Mouse (Mus musculus) kidney, adult 2 months (tissue): ENCODE measurements at regions not wholly inside any gene's neighbourhood (a gene's known extent, or its start where the extent isn't known, plus 50 kb on each side); places are given as distances from the start of the nearest gene placed in this dataset.

ENCODE experiments used
- DNase-seq: peaks from one replicate; pipeline ENCODE4 v3.0.0; 2021
- H3K27ac ChIP-seq: fragments of 200-500 bp; 2 replicates; pipeline ENCODE4 v1.5.1; 2012; ENCODE audit warnings: low read depth, low read length, control low read depth, inconsistent platforms; ENCODE audit not compliant: insufficient read depth
- H3K27me3 ChIP-seq: fragments of 200-500 bp; replicated peaks from 2 replicates; pipeline ENCODE4 v1.6.1; 2012; ENCODE audit warnings: mild to moderate bottlenecking, moderate library complexity, low read length, inconsistent platforms; ENCODE audit not compliant: control insufficient read depth, insufficient read depth
- H3K36me3 ChIP-seq: fragments of 200-500 bp; 2 replicates; pipeline ENCODE4 v1.6.1; 2012; ENCODE audit warnings: mild to moderate bottlenecking, moderate library complexity, low read length, inconsistent platforms; ENCODE audit not compliant: control insufficient read depth, insufficient read depth
- H3K4me1 ChIP-seq: fragments of 200-500 bp; 2 replicates; pipeline ENCODE4 v1.6.1; 2011; ENCODE audit warnings: low read length; ENCODE audit not compliant: control insufficient read depth, insufficient read depth
- H3K4me3 ChIP-seq: fragments of 200-500 bp; 2 replicates; pipeline ENCODE4 v1.5.1; 2011; ENCODE audit warnings: mild to moderate bottlenecking, low read depth, low read length, control low read depth; ENCODE audit not compliant: insufficient read depth
- CTCF ChIP-seq: fragments of 200-500 bp; conservative IDR thresholded peaks from 2 replicates; pipeline ENCODE4 v1.5.1; 2011; ENCODE audit warnings: low read depth, mild to moderate bottlenecking, control low read depth, low read length, moderate library complexity, mixed read lengths; ENCODE audit not compliant: insufficient read depth, insufficient read length
- POLR2A ChIP-seq: fragments of 200-500 bp; IDR thresholded peaks from one replicate; pipeline ENCODE4 v1.6.1; 2011; ENCODE audit warnings: low read depth, low read length, control low read depth
- WGBS: fragments of 180-500 bp; shearing (Covaris S2); methylation state at CpG from one replicate; pipeline ENCODE4 v1.1.7; 2018; 5-methylcytosine and 5-hydroxymethylcytosine counted together

GRCm38 (mm10) chr14:24872931-24873330 is 386.0 kb downstream of the Rps24 start:
- no peak for DNase-seq
- no peak overlapping the region for H3K4me3 ChIP-seq
- WGBS = 65% methylated on average over 3 of the region's 3 CpGs
- no peaks in the 10 kb centered on the region for H3K4me1 ChIP-seq
- H3K36me3 ChIP-seq = no peaks in the 10 kb centered on the region
- no peaks in the 10 kb centered on the region for H3K27me3 ChIP-seq
- no peak overlapping the region for H3K27ac ChIP-seq
- no peak for TF ChIP-seq CTCF
- TF ChIP-seq POLR2A = no peak

GRCm38 (mm10) chr14:24873406-24873805 is 386.5 kb downstream of the Rps24 start:
- Histone ChIP-seq H3K4me3 (no peak overlapping the region), H3K4me1 (no peaks in the 10 kb centered on the region), H3K36me3 (no peaks in the 10 kb centered on the region), H3K27me3 (no peaks in the 10 kb centered on the region), H3K27ac (no peak overlapping the region)
- no peak for DNase-seq
- 96% methylated on average over 3 of the region's 3 CpGs for WGBS
- TF ChIP-seq CTCF = no peak
- TF ChIP-seq POLR2A = no peak

GRCm38 (mm10) chr14:24874426-24875155 is 387.7 kb downstream of the Rps24 start:
- 89% methylated on average over 12 of the region's 12 CpGs for WGBS
- Histone ChIP-seq H3K4me3 (no peak overlapping the region), H3K36me3 (no peaks in the 10 kb centered on the region), H3K27me3 (no peaks in the 10 kb centered on the region), H3K27ac (no peak overlapping the region), H3K4me1 (no peaks in the 10 kb centered on the region)
- DNase-seq = no peak
- TF ChIP-seq CTCF = no peak
- no peak for TF ChIP-seq POLR2A

- no peaks in the 10 kb centered on the region for H3K36me3 ChIP-seq
- H3K4me1 ChIP-seq = no peaks in the 10 kb centered on the region
- no peak overlapping the region for H3K4me3 ChIP-seq
- no peak overlapping the region for H3K27ac ChIP-seq
- no peak for TF ChIP-seq CTCF
- TF ChIP-seq POLR2A = no peak
- 88% methylated on average over 8 of the region's 8 CpGs for WGBS
- no peaks in the 10 kb centered on the region for H3K27me3 ChIP-seq
- no peak for DNase-seq
Measured at GRCm38 (mm10) chr14:24875156-24875545, 388.2 kb downstream of the Rps24 start.

GRCm38 (mm10) chr14:24875934-24876333 is 389.0 kb downstream of the Rps24 start:
- H3K4me3 ChIP-seq = no peak overlapping the region

GRCm38 (mm10) chr14:24876508-24876907 is 389.6 kb downstream of the Rps24 start:
- TF ChIP-seq POLR2A = no peak
- TF ChIP-seq CTCF = no peak
- Histone ChIP-seq H3K27ac (no peak overlapping the region), H3K36me3 (no peaks in the 10 kb centered on the region), H3K4me3 (no peak overlapping the region), H3K4me1 (no peaks in the 10 kb centered on the region), H3K27me3 (no peaks in the 10 kb centered on the region)
- no peak for DNase-seq
- 91% methylated on average over 5 of the region's 5 CpGs for WGBS

More at GRCm38 (mm10) chr14:24875934-24876333, 389.0 kb downstream of the Rps24 start:
- 78% methylated on average over 6 of the region's 6 CpGs for WGBS
- Histone ChIP-seq H3K36me3 (no peaks in the 10 kb centered on the region), H3K27ac (no peak overlapping the region), H3K27me3 (no peaks in the 10 kb centered on the region), H3K4me1 (no peaks in the 10 kb centered on the region)
- no peak for DNase-seq
- TF ChIP-seq POLR2A (no peak), CTCF (no peak)

GRCm38 (mm10) chr14:24877853-24878252 is 390.9 kb downstream of the Rps24 start:
- no peak for TF ChIP-seq CTCF
- TF ChIP-seq POLR2A = no peak
- Histone ChIP-seq H3K4me1 (no peaks in the 10 kb centered on the region), H3K4me3 (no peak overlapping the region), H3K27me3 (no peaks in the 10 kb centered on the region), H3K27ac (no peak overlapping the region), H3K36me3 (no peaks in the 10 kb centered on the region)
- no peak for DNase-seq
- 75% methylated on average over 3 of the region's 3 CpGs for WGBS

GRCm38 (mm10) chr14:24886164-24886563 is 399.2 kb downstream of the Rps24 start:
- H3K27ac ChIP-seq = no peak overlapping the region
- 82% methylated on average over 1 of the region's 1 CpGs for WGBS
- TF ChIP-seq CTCF (no peak), POLR2A (no peak)

More at GRCm38 (mm10) chr14:24886164-24886563, 399.2 kb downstream of the Rps24 start:
- Histone ChIP-seq H3K36me3 (no peaks in the 10 kb centered on the region), H3K27me3 (no peaks in the 10 kb centered on the region), H3K4me3 (no peak overlapping the region), H3K4me1 (no peaks in the 10 kb centered on the region)
- DNase-seq = no peak
